Mouse (Mus musculus) adrenal gland, adult (tissue): ENCODE measurements around the gene 2210016L21Rik.

ENCODE experiments used
- DNase-seq, 2 experiments: peaks; one replicate each; pipeline ENCODE4 v3.0.0; 2022 to 2023; ENCODE audit warnings: low spot score in 1 of 2; ENCODE audit not compliant: inconsistent age in 2 of 2

Gene 2210016L21Rik

GRCm38 (mm10) chr5:114976935-114977334, 35.0 kb downstream of the 2210016L21Rik start:
- no peak for DNase-seq

GRCm38 (mm10) chr5:114978473-114978872, 36.5 kb downstream of the 2210016L21Rik start:
- DNase-seq, result peak in 1 of 2 experiments; percentile 37

GRCm38 (mm10) chr5:114978888-114979249, 36.9 kb downstream of the 2210016L21Rik start:
- DNase-seq, result no peak

- DNase-seq, result peak; percentile 76 to 93
Measured at GRCm38 (mm10) chr5:114979250-114980121, 37.5 kb downstream of the 2210016L21Rik start.

- DNase-seq, result no peak
Measured at GRCm38 (mm10) chr5:114980122-114980748, 38.3 kb downstream of the 2210016L21Rik start.

GRCm38 (mm10) chr5:114982001-114982400, 40.0 kb downstream of the 2210016L21Rik start:
- no peak for DNase-seq

- no peak for DNase-seq
Measured at GRCm38 (mm10) chr5:114985074-114985473, 43.1 kb downstream of the 2210016L21Rik start.

- no peak for DNase-seq
Measured at GRCm38 (mm10) chr5:114996447-114996846, 54.5 kb downstream of the 2210016L21Rik start.

- no peak for DNase-seq
Measured at GRCm38 (mm10) chr5:114997327-114997726, 55.4 kb downstream of the 2210016L21Rik start.
